ENCODE assay signal across 8 mouse cellular contexts in genomic region chr19:4865147-4865546, GRCm38 (mm10). TPM values are rescaled to one million over a fixed set of nuclear protein-coding genes. Genes with fewer than 3 reads are reported as not detected.
DNase-seq lines count a peak whose midpoint lies in the region; ATAC-seq and TF ChIP-seq lines count a peak whose summit lies in the region.

No protein-coding gene starts in this region.

- H3K4me2 ChIP-seq in forebrain, embryonic 15.5 days (replicated peaks) = 0 out of 2 replicates have a peak overlapping the region, but pooled peaks have one; percentile 18
- peak overlapping the region; percentile 18; the same call in 1 of the 2 replicates for H3K4me2 ChIP-seq in neural tube, embryonic 14.5 days (ENCODE audit: low read depth, low read length)

- peaks cover 49% of the 10 kb centered on the region for H3K36me3 ChIP-seq in E14TG2a.4 (ENCODE audit: insufficient read depth, low read length)
- H3K36me3 ChIP-seq in forebrain, embryonic 15.5 days = peaks cover 5% of the 10 kb centered on the region; the same call in 1 of the 2 replicates
- no peaks in the 10 kb centered on the region for H3K36me3 ChIP-seq in neural tube, embryonic 14.5 days (ENCODE audit: control insufficient read depth, insufficient read depth, low read length)

- no peak overlapping the region for H3K9ac ChIP-seq in forebrain, embryonic 15.5 days (replicated peaks)
- no peak overlapping the region for H3K9ac ChIP-seq in neural tube, embryonic 14.5 days (replicated peaks; ENCODE audit: low read depth, low read length)

- no peak overlapping the region for H3K27ac ChIP-seq in forebrain, embryonic 15.5 days (replicated peaks)
- H3K27ac ChIP-seq in neural tube, embryonic 14.5 days (ENCODE audit: low read depth, low read length) = no peak overlapping the region

- H3K4me1 ChIP-seq in E14TG2a.4 (replicated peaks; ENCODE audit: low read depth, low read length) = peaks cover 35% of the 10 kb centered on the region
- H3K4me1 ChIP-seq in forebrain, embryonic 15.5 days = no peaks in the 10 kb centered on the region
- H3K4me1 ChIP-seq in neural tube, embryonic 14.5 days (ENCODE audit: control insufficient read depth, insufficient read depth, low read length) = no peaks in the 10 kb centered on the region

- TF ChIP-seq CTCF in E14TG2a.4 (conservative IDR thresholded peaks at IDR 0.05; ENCODE audit: low read length) = no peak

- peak; percentile 61 to 64 for DNase-seq in cerebellum, postnatal 10 days
- peak; percentile 68 to 77 for DNase-seq in kidney, postnatal 4 days
- no peak for DNase-seq in layer of hippocampus, adult 18-20 months (ENCODE audit: low spot score in 2 of 2)

- 4% methylated on average over 17 of the region's 17 CpGs for WGBS in forebrain, embryonic 15.5 days
- 7% methylated on average over 17 of the region's 17 CpGs for WGBS in neural tube, embryonic 14.5 days

- H3K27me3 ChIP-seq in E14TG2a.4 (ENCODE audit: insufficient read depth, low read length) = peaks cover 4% of the 10 kb centered on the region; the same call in 1 of the 2 replicates
- H3K27me3 ChIP-seq in forebrain, embryonic 15.5 days = no peaks in the 10 kb centered on the region
- H3K27me3 ChIP-seq in neural tube, embryonic 14.5 days (ENCODE audit: control insufficient read depth, insufficient read depth, low read length) = no peaks in the 10 kb centered on the region

- no peaks in the 10 kb centered on the region for H3K9me3 ChIP-seq in E14TG2a.4 (ENCODE audit: low read length)
- no peaks in the 10 kb centered on the region for H3K9me3 ChIP-seq in forebrain, embryonic 15.5 days
- no peaks in the 10 kb centered on the region for H3K9me3 ChIP-seq in neural tube, embryonic 14.5 days (ENCODE audit: control insufficient read depth, low read length)

- H3K4me3 ChIP-seq in E14TG2a.4 (replicated peaks; ENCODE audit: low read length) = peak overlapping the region; percentile 61
- H3K4me3 ChIP-seq in forebrain, embryonic 15.5 days = no peak overlapping the region
- H3K4me3 ChIP-seq in neural tube, embryonic 14.5 days (ENCODE audit: low read depth, low read length) = no peak overlapping the region

- ATAC-seq in cerebellum, adult (ENCODE audit: insufficient number of reproducible peaks, low FRiP score, low TSS enrichment) = no peak
- no peak for ATAC-seq in forebrain, embryonic 15.5 days (replicated peaks)
- ATAC-seq in neural tube, embryonic 14.5 days (ENCODE audit: low read depth) = no peak
- no peak for ATAC-seq in activated CD4-positive, CD25-positive, alpha-beta regulatory T cell, adult 4 months

RNA-seq across cellular contexts. Expression of gene Ctsf, which starts 10.2 kb away (rescaled TPM):
- polyA plus RNA-seq in forebrain, embryonic 15.5 days (2015; fragmentation: Nextera tagmentation; extraction: Ambion mirVana) = 56.8 and 61.7 TPM in 2 replicates
- polyA plus RNA-seq in neural tube, embryonic 14.5 days (2014; fragmentation: Nextera tagmentation; extraction: Ambion mirVana) = 75.8 and 76.9 TPM in 2 replicates
- polyA plus RNA-seq in activated CD4-positive, CD25-positive, alpha-beta regulatory T cell, adult 4 months (2017; shearing (Covaris generic)) = under 1 TPM; 0.66 to 0.67 TPM
- 100 to 1,000 TPM; 104 to 111 TPM for total RNA-seq in layer of hippocampus, adult 18-20 months (2021)

RNA-seq across cellular contexts. Expression of gene Actn3, which starts 12.6 kb away (rescaled TPM):
- 0.73 and 0.84 TPM in 2 replicates for polyA plus RNA-seq in forebrain, embryonic 15.5 days (2015; fragmentation: Nextera tagmentation; extraction: Ambion mirVana)
- polyA plus RNA-seq in neural tube, embryonic 14.5 days (2014; fragmentation: Nextera tagmentation; extraction: Ambion mirVana) = 2.2 and 2.8 TPM in 2 replicates
- not detected for polyA plus RNA-seq in activated CD4-positive, CD25-positive, alpha-beta regulatory T cell, adult 4 months (2017; shearing (Covaris generic))
- total RNA-seq in layer of hippocampus, adult 18-20 months (2021) = under 1 TPM; 0.89 to 0.96 TPM

RNA-seq across cellular contexts. Expression of gene Zdhhc24, which starts 13.3 kb away (rescaled TPM):
- 21.3 and 22.7 TPM in 2 replicates for polyA plus RNA-seq in forebrain, embryonic 15.5 days (2015; fragmentation: Nextera tagmentation; extraction: Ambion mirVana)
- 19.1 and 19.4 TPM in 2 replicates for polyA plus RNA-seq in neural tube, embryonic 14.5 days (2014; fragmentation: Nextera tagmentation; extraction: Ambion mirVana)
- 1 to 10 TPM; 6.3 to 6.7 TPM for polyA plus RNA-seq in activated CD4-positive, CD25-positive, alpha-beta regulatory T cell, adult 4 months (2017; shearing (Covaris generic))
- 10 to 100 TPM; 22.4 to 24.3 TPM for total RNA-seq in layer of hippocampus, adult 18-20 months (2021)

RNA-seq across cellular contexts. Expression of gene Ccdc87, which starts 26.0 kb away (rescaled TPM):
- polyA plus RNA-seq in forebrain, embryonic 15.5 days (2015; fragmentation: Nextera tagmentation; extraction: Ambion mirVana) = 0.41 and 0.74 TPM in 2 replicates
- polyA plus RNA-seq in neural tube, embryonic 14.5 days (2014; fragmentation: Nextera tagmentation; extraction: Ambion mirVana) = 0.48 and 0.58 TPM in 2 replicates
- not detected for polyA plus RNA-seq in activated CD4-positive, CD25-positive, alpha-beta regulatory T cell, adult 4 months (2017; shearing (Covaris generic))
- total RNA-seq in layer of hippocampus, adult 18-20 months (2021) = 1 to 10 TPM; 2.0 to 2.2 TPM

RNA-seq across cellular contexts. Expression of gene Ccs, which starts 26.0 kb away (rescaled TPM):
- 36.9 and 39.6 TPM in 2 replicates for polyA plus RNA-seq in forebrain, embryonic 15.5 days (2015; fragmentation: Nextera tagmentation; extraction: Ambion mirVana)
- polyA plus RNA-seq in neural tube, embryonic 14.5 days (2014; fragmentation: Nextera tagmentation; extraction: Ambion mirVana) = 36.4 and 38.1 TPM in 2 replicates
- polyA plus RNA-seq in activated CD4-positive, CD25-positive, alpha-beta regulatory T cell, adult 4 months (2017; shearing (Covaris generic)) = 100 to 1,000 TPM in 1 of 2 experiments, 10 to 100 TPM in 1; 94.7 to 162 TPM
- total RNA-seq in layer of hippocampus, adult 18-20 months (2021) = 10 to 100 TPM; 33.2 to 35.4 TPM

Comparison
In these comparisons a context has a peak if more than half of its experiments do, and no peak if none do; other contexts are left out.
1. DNase-seq: peak in cerebellum, postnatal 10 days (2 of 2) and kidney, postnatal 4 days (2 of 2); none in layer of hippocampus, adult 18-20 months (0 of 2).
2. RNA of gene Ctsf, which starts 10.2 kb away (polyA plus RNA-seq): 75.8 to 76.9 TPM in neural tube, embryonic 14.5 days and 56.8 to 61.7 TPM in forebrain, embryonic 15.5 days; 0.66 to 0.67 TPM in activated CD4-positive, CD25-positive, alpha-beta regulatory T cell, adult 4 months; every median in the first group is over 10 times any median in the second.